Mouse (Mus musculus) T-cell, adult 2 months (primary cell): ENCODE data around the gene Nudt14.
A peak's percentile ranks its signal among the peaks of the same experiment; 100 is the strongest.

Experiments used
- DNase-seq: peaks from one replicate; pipeline ENCODE4 v3.0.0; 2022; ENCODE audit warnings: low spot score

The Nudt14 gene

DNA sequence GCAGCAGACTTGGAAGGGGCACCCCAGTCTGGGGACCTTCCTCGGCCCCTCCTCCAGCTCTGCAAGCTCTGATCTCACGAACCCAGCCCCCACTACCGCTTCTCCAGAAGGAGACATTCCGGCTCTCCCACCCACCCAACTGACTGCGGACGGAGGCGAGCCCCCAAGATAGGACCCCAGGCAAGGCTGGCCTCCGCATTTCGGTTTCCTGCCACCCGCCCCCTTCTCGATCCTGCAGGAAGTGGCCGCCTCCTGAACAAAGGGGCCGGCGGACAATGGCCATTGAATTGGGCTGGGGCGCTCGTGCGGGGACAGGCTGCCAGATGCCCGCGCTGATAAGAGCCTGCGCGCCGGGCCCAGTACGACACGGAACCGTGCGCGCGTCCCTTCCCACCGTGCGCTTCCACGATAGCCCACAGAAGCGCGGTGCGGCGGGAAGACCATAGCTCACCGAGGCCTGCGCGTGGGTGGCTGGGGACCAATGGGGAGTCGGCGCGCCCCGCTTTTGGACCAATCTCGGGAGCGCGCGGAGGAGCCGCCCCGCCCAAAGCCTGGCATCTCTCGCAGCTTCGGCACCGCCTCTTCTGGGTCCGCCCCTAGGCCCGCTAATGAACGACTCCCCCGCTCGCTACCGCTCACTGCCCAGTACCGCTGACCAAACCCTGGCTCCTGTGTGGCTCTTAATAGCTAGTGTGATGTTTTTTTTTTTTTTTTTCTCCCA is 8.3 kb upstream of the Nudt14 start:
- peak; percentile 79 for DNase-seq

DNA sequence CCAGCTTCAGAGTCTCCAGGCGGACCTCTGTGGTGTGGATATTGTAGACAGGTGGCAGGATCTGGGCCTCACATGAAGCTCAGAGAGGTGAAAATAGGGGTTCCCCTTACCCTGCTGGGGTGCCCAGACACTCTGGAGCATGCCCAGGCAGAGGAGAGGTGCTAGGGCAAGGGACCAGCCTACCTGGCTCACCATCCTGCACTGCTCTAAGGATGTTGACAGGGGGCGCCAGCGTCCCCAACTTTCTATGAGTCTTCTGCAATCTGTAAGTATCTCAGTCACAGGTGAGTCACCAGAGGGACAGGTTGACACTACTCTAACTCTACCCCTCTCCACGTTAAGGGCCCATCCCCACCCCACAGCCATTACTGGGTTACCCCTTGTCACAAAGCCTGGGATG is 5.4 kb upstream of the Nudt14 start:
- peak; percentile 49 for DNase-seq

DNA sequence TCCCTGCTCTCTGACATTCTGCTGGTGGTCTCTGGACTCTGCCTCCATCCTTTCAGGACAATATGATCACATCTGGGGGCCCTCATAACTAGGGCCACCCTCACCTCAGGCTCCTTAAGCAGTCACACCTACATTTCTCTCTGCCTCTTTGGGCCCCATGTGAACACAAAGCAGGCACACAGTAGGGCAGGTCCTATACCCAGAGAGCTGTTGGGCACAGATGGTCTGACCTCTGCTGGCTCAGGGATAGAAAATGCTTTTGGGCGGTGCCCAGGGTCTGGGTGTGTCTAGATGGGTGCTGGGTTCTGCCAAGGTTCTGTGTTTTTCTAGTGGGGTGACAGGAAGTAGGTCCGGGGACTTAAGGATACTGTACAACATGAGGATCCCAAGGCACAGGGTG is 1.7 kb upstream of the Nudt14 start:
- no peak for DNase-seq

DNA sequence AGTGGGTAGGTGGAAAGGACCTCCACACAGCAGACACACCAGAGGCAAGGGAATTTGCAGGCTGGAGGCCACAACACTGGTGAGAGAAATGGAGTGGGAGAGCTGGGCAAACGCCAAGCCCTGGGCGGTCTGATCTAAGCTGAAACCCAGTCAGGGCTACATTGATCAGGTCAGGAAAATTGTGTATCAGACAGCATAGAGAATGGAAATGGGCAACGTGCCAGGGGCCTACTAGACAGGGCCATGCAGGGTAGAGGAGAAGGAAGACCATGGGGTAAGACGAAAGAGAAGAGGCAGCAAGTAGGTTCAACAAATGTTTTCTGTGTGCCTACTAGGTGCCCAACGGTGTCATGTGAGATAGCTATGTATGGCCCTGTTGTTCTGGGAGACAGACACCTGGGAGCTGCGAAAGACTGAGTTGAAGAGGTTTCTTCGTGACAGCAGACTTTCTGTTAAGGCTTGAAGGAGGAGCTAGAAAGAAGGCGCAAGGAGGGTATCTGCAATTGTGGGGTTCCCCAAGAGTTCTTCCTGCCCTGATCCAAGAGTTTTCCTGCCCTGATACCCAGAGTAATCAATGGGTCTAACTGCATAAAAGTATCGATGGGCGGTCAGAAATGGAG is 658 bp downstream of the Nudt14 start:
- DNase-seq = no peak

DNA sequence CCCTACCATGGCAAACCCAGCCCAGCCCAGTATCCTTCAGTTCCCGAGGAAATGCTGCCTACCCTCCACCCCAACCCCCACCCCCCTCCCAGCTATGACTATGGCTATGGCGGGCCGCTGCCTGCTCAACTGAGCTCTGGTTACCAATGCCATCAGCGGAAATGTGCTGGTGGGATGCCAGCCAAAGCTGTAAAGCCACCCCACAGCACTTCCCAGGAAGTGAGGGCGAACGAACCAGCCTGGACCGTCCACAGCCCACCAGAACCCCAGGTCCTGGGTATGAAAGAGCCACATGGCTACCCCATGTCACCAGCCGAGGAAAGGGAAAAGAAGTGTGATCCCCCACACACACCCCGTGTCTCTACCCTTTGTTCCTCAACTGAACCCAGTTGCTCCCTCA is 1.2 kb downstream of the Nudt14 start:
- DNase-seq = no peak

DNA sequence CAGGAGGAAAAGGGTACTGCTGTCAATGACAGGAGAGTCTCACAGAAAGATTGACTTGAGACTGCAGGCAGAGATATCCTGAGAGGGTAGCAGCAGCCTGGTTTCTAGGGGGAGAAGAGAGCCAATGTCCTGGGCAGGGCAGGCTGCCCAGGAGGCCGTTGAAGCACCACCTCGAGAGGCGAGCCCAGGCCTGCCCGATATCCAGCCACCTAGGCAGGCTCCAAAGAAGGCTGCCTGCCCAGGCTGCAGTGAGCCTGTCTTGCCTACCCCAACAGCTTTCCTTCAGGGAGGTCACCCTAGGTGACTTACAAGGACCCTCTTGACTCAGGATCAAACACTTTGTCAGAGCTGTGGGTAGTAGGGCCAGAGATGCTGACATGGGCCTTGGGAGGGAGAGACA is 1.7 kb downstream of the Nudt14 start:
- no peak for DNase-seq

DNA sequence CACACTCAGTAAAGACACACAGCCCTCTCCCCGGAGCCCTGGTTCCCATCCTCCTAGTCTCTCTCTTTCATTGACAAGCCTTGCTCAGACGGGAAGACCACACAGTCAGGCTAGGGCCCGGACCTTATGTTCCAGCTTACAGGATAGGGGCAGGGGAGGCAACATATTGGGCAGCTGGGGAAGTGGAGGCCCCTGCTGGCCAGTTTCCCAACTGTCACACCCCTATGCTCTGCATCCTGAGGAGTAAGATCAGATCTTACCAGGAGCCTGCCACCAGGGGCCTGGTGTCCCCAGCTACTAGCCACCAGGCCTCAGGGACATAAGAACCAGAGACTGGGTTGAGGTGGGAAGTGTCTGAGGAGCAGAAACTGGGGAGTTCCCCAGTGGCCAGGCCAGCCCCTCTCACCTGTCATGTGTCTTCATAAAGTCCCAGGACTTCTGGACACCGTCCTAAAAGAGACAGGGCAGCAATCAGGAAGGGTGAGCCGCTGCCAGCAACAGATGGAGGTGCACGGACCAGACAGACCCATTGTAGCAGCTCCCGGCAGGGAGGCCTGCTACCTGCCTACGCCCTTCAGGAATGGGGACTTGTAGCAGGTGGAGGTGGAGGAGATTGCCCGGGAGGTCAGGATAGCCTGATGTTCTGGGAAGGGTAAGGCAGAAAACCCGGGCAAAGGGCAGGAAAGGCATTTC is 2.9 kb downstream of the Nudt14 start:
- DNase-seq = no peak

DNA sequence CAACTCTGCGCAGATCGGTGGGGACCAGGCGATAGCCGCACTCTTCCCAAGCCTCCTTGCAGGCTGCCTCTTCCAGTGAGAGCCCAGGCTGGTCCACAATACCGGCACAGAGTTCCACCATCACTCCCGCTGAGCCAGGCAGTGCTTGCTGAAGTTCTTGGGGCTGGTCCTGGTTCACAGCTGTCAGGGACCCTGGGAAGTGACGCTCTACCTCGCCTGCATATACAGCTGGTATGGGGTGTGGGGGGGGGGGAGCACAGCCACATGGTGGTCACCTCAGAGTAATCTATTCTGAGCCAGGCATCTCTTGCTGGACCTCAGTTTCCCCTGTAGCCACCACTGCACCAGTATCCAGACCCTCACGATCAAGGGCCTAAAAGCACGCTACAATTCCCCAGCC is 3.6 kb downstream of the Nudt14 start:
- no peak for DNase-seq

DNA sequence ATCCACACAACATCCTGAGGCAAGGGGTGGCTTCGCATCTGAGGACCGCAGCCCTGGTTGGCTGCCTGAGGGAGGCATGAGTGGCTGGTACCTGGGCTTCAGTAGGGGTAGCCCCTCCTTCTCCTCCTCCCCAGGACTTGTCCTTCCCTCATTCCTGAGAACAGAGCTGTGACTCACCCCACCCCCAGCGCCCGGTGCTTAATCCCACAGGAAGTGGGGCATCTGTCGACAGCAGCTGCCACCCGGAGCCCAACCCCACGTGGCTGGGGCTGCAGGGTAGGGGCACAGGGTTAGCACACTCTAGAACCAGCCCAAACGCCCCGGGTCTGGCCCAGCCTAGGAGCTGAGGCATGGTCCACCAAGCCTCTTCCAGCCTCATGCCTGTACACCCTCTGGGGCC is 4.0 kb downstream of the Nudt14 start:
- no peak for DNase-seq

DNA sequence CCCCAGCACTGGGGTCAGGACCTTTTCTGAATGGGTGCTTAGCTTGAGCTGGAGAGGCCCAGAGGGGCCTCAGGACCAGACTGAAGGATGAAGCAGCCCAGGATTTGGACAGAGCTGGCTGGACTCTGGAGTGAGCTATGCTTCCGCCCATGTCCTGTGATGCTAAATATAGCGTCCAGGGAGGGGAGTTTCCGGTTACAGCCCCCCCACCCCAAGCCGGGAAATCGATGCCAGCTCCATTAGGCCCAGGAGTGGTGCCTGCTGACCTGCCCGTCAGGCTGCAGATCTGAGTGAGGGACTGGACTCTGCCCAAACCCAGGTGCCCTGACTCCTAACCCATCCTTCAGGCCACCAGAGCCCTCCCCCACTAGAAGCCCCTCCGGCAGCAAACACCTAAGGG is 9.3 kb downstream of the Nudt14 start:
- DNase-seq = no peak

DNA sequence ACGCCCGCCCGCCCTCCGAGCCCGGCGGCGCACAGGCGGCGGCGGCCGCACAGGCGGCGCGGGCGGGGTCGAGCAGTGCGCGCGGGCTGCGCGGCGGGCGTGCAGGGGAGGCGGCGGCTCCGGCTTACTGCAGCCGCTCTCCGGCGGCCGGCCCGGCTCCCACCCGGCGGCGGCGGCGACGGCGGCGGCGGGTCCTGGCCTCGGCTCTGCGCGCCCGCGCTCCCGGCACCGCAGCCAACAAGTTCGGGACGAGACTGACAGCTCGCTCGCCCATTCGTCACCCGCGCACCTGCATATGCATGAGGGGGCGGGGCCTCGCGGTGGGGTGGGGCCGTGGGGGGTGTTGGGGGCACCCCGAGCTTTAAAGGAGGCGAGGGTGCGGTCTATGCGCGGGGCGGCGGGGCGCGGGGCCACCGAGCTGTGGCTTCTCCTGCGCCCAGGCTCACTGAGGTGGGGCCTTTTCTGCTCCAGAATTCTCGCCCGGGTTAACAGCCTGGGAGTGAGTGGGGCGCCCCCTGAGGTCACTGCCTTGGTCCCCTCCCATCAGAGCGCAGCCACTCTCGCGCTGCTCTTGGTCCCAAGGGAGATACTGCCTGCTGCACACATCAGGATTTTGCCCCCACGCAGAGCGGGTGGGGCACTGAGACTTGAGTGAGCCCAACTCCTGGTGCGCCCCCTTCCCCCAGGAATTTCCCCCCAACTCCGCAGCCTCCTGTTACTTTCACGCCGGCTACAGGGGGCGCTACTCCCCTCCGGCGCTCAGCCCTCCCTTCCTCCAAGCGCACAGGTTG is 12.2 kb downstream of the Nudt14 start, which contains the start of gene Jag2:
Gene Jag2, minus strand, starts transcription at position 215 of the 791 bp plus-strand sequence.
- DNase-seq = no peak

DNA sequence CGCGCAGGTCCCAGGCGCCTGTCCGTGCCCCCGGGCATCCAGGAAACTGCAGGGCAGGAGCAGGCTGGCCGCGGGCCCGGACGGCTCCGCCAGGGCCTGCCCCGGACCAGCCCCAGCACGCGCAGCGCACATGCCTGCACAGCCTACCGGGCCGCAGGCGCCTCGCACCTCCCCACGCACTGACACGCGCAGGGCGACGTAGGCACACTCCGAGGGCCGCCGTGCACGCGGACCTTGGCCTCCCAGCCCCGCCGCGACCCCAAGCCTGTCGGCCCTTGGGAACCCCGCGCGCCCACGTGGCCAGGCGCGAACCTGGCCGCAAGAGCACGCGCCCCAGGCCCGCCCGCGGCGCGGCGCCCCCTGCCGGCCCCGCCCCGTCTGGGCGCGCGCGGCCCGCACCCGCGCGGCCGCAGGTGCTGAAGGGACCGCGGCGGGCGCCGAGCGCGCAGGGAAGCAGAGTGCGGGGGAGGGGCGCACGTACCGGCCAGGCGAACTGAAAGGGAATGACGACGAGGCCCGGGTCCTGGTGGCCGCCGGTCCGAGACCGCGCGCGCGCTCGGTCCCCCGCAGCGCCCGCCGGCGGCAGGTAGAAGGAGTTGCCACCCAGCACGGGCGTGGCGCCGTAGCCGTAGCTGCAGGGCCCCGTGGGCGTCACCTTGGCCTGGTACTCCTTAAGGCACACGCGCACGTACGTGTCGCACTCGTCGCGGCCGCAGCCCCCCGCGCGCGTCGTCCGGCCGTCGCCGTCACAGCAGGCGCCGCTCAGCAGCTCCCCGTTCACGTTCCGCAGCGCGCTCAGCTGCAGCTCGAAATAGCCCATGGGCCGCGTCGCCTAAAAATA is 13.3 kb downstream of the Nudt14 start:
- DNase-seq = peak; percentile 35

DNA sequence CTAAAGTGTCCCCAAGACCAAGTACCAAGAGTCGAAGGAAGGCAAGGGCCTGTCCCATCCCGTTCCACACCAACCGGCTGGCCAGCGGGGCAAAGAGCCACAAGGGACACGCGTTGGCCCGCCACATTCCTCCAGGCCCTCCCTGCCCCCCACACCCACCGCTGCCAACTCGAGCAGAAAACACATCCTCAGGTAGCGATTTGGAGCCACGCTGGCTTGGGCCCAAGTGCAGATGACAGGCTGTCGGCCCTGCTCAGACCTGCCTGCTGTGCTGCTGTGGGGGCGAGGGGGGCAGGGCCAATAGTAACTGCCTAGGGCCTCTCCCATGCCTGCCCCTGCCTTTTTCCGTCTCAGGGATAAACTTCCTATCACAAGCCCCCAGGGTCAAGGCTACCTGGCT is 14.7 kb downstream of the Nudt14 start:
- DNase-seq = no peak

DNA sequence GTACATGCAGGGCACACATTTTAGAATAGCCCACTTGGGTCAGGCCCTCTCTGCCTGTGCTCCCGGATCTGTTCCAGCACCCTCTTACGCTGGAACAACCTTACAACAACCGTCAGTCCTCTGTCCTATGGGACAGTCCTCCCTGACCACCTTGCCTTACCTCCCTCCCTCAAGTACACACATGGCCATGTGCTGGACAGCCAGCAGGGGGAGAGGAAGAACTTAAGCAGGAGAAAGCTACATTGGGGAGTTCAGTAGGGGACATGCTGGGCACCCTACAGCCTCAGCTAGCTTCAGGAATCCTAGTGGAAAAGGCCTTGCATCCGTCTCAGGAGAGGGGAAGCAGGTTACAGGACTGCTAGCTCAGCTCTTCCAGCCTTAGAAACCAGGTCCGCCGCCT is 16.0 kb downstream of the Nudt14 start:
- no peak for DNase-seq

DNA sequence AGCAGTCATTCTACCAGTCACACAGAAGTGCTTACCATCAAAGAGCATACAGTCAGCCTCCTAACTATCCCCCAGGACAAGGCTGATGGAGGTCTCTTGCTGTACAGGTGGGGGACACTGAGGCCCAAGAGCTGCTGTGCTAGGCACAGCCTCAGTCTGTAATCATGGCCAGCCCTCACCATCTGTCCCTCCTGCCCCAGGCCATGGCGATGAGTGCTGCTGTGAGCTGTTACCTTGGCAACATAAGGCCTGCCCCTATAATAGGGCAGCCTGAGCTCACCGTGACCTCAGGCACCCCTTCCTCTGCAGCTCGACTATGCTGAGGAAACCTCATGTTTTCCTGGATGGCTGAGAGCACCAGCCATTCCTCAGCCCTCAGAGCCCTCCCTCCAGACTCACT is 19.4 kb downstream of the Nudt14 start:
- DNase-seq = no peak

DNA sequence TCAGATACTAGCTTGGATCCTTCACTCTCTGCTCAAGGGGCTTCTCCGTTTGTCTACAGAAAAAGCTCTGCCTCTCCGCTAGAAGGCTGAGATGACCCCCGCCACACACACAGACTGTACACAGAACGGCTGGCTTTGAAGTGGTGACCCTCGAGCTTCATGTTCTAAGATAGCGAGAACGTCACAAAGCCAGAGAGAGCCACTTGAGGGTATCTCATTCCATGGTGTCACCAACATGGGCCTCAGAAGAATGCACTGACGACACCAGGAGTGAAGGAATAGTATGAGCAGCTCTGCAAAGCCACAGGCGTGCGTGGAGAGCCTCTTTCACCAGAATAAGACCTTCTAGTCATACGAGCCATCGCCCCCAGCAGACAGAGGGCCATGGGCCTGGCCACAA is 20.4 kb downstream of the Nudt14 start:
- DNase-seq = no peak

DNA sequence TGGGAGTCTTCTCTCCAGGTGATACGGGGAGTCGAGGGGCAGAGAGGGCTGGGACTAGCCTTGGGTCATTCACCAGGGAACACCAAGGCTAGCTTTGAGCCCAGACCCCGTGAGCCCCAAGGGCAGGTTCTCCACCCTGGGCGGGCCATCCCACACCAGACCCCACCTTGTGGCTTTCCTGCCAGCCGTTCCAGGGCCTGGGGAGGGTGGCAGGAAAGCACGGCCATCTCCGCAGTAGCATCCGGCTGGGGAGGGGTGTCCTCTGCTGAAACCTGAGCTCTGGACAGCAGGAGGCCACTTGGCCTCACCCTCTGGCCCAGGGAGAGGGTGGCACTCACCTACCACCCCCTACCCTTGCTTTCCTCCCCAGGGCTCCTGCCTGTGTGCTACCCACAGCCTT is 24.0 kb downstream of the Nudt14 start:
- DNase-seq = no peak

DNA sequence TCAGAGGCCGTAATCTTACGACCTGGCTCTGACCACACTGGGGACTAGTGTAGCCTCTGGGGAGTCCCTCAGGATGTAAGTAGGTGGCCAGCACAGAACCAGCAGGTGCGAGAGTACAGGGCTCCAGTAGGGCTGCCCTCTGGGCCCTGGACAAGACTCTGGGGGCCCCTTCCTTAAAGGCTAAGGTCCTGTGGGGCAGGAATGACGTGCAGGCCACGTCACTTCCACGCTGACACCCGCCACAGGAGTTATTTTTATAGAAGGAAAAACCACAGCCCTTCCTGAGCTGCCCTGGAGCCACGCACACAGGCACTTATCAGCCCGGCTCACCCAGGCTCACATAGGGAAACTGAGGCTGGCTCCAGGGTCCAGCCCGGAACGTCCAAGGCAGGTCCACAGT is 24.4 kb downstream of the Nudt14 start:
- no peak for DNase-seq

DNA sequence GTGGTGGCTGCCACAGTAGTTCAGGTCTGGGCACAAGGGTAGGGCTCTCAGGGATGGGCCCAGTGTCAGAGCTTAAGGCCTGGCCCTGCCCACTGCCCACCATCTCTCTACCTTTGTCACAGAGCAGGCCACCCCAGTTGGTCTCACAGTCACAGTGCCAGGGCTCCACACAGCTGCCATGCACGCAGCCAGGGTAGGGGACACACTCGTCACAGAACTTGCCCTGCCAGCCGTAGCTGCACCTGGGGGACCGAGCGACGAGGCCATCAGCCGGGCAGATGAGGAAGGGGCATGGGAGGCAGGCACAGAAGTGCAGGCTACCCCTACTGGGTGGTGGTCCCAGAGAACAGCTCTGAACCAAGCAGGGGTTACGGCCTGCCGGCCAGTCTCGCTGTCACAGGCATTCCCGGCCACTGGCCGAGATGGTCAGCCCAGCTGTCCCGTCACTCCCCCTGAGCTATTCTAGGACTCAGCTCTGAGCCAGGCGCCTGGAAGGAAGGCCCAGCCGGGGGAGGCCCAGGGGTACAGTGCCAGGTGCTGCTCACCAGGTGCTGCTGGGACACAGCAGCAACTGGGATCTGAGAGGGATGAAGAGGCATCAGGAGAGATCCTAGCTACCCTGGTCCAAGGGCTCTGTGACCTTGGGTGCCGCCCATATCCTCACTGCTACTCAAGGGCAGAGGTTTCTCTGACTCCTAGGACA is 25.1 kb downstream of the Nudt14 start:
- no peak for DNase-seq

DNA sequence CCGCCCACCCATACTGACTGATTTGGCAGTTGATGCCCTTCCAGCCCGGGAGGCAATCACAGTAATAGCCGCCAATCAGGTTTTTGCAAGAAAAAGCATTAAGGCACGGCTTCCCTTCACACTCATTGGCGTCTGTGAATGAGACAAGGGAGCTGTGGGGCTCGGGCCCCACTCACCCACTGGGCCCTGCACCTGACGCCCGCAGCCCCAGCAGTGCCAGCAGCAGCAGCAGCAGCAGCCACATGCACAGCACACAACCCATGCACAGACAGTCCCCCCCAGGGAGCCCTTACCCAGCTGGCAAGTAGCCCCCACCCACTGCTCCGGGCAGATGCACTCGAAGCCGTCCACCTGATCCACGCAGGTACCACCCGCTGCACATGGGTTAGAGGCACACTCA is 26.3 kb downstream of the Nudt14 start:
- DNase-seq = no peak

DNA sequence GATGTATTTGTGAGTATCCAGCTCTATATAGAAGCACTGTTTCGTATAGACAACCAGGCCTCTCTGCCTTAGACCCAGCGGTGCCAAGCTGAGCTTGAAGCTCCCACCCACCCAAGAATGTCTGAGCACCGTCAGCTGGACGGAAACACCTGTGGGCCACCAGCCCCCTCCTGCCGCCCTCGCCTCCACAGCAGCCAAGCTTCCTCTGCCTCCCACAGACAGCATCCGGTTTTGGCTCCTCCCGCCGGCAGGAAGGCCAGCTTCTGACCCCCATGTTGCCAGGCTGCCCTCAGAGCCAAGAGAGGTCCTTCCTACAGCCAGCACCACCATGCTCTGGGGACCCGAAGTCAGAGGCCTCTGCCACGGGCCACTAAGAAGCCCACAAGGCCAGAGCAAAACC is 27.4 kb downstream of the Nudt14 start:
- no peak for DNase-seq
